7 mouse cellular contexts compared by ENCODE assay signal in genomic region chrX:48694460-48694859, GRCm38 (mm10). TPM values are rescaled to one million over a fixed set of nuclear protein-coding genes. Genes with fewer than 3 reads are reported as not detected.
DNase-seq lines count a peak whose midpoint lies in the region; ATAC-seq and TF ChIP-seq lines count a peak whose summit lies in the region.

No protein-coding gene starts in this region.

- DNase-seq in lung, adult 18-20 months = no peak
- DNase-seq in limb, embryonic 10.5 days (ENCODE audit: low spot score) = no peak
- DNase-seq in thymus, postnatal 36 days = no peak
- no peak for DNase-seq in gastrocnemius, adult 18-20 months (ENCODE audit: low spot score)

- no peak for TF ChIP-seq CTCF in embryonic fibroblast, embryonic 13.5 days (IDR thresholded peaks at IDR 0.05; ENCODE audit: borderline replicate concordance, insufficient read depth, low read length)

- 19% methylated on average over 6 of the region's 6 CpGs for WGBS in lung, embryonic 15.5 days
- 9% methylated on average over 6 of the region's 6 CpGs for WGBS in limb, embryonic 10.5 days
- 20% methylated on average over 6 of the region's 6 CpGs for WGBS in neural tube, embryonic 13.5 days

- no peaks in the 10 kb centered on the region for H3K4me1 ChIP-seq in lung, embryonic 15.5 days
- 0 out of 2 replicates have a peak, but pooled peaks cover 4% of the 10 kb centered on the region for H3K4me1 ChIP-seq in embryonic fibroblast, embryonic 13.5 days (ENCODE audit: control insufficient read depth, insufficient read depth, low read length)
- 0 out of 2 replicates have a peak, but pooled peaks cover 3% of the 10 kb centered on the region for H3K4me1 ChIP-seq in limb, embryonic 10.5 days
- H3K4me1 ChIP-seq in neural tube, embryonic 13.5 days (replicated peaks) = peaks cover 11% of the 10 kb centered on the region

- H3K27ac ChIP-seq in lung, embryonic 15.5 days = no peak overlapping the region
- no peak overlapping the region for H3K27ac ChIP-seq in embryonic fibroblast, embryonic 13.5 days (ENCODE audit: insufficient read depth, low read length)
- peak overlapping the region; percentile 79; the same call in 1 of the 2 replicates for H3K27ac ChIP-seq in limb, embryonic 10.5 days
- H3K27ac ChIP-seq in neural tube, embryonic 13.5 days (replicated peaks) = no peak overlapping the region

- TF ChIP-seq POLR2A in embryonic fibroblast, embryonic 13.5 days (IDR thresholded peaks at IDR 0.05; ENCODE audit: low read depth, low read length) = peak; percentile 43; the same call in 1 of the 2 replicates

- H3K36me3 ChIP-seq in lung, embryonic 15.5 days = no peaks in the 10 kb centered on the region
- peaks cover 12% of the 10 kb centered on the region for H3K36me3 ChIP-seq in limb, embryonic 10.5 days
- H3K36me3 ChIP-seq in neural tube, embryonic 13.5 days = peaks cover 7% of the 10 kb centered on the region

- peak; percentile 68; the same call in 1 of the 2 replicates for ATAC-seq in lung, embryonic 15.5 days (ENCODE audit: borderline replicate concordance, extremely low read depth, low FRiP score, low TSS enrichment)
- peak; percentile 92 for ATAC-seq in neural tube, embryonic 13.5 days (ENCODE audit: low read depth)

- peak overlapping the region; percentile 61 for H3K4me3 ChIP-seq in lung, embryonic 15.5 days
- H3K4me3 ChIP-seq in embryonic fibroblast, embryonic 13.5 days (ENCODE audit: insufficient read depth, low read length) = peak overlapping the region; percentile 17
- H3K4me3 ChIP-seq in limb, embryonic 10.5 days = peak overlapping the region; percentile 68
- peak overlapping the region; percentile 59 for H3K4me3 ChIP-seq in neural tube, embryonic 13.5 days

- H3K9me3 ChIP-seq in lung, embryonic 15.5 days = no peaks in the 10 kb centered on the region
- H3K9me3 ChIP-seq in limb, embryonic 10.5 days (replicated peaks) = no peaks in the 10 kb centered on the region
- no peaks in the 10 kb centered on the region for H3K9me3 ChIP-seq in neural tube, embryonic 13.5 days

- no peaks in the 10 kb centered on the region for H3K27me3 ChIP-seq in lung, embryonic 15.5 days
- H3K27me3 ChIP-seq in limb, embryonic 10.5 days (ENCODE audit: low read depth, poor library complexity, severe bottlenecking) = no peaks in the 10 kb centered on the region
- no peaks in the 10 kb centered on the region for H3K27me3 ChIP-seq in neural tube, embryonic 13.5 days

- no peak overlapping the region for H3K9ac ChIP-seq in lung, embryonic 15.5 days
- 0 out of 2 replicates have a peak overlapping the region, but pooled peaks have one; percentile 2 for H3K9ac ChIP-seq in neural tube, embryonic 13.5 days

- peak overlapping the region; percentile 56 for H3K4me2 ChIP-seq in lung, embryonic 15.5 days
- H3K4me2 ChIP-seq in neural tube, embryonic 13.5 days = peak overlapping the region; percentile 54

RNA-seq across cellular contexts. Expression of gene Rbmx2, which starts 0.3 kb away (rescaled TPM):
- 20.7 and 22.4 TPM in 2 replicates for polyA plus RNA-seq in lung, embryonic 15.5 days (2015; fragmentation: Nextera tagmentation; extraction: Ambion mirVana)
- 7.5 and 9.1 TPM in 2 replicates for polyA plus RNA-seq in embryonic fibroblast, embryonic 13.5 days (2011; ENCODE audit: insufficient read length, low read depth, missing spikeins)
- polyA plus RNA-seq in limb, embryonic 10.5 days (2016; fragmentation: Nextera tagmentation; extraction: Ambion mirVana) = 23.6 and 30.7 TPM in 2 replicates
- polyA plus RNA-seq in neural tube, embryonic 13.5 days (2015; fragmentation: Nextera tagmentation; extraction: Ambion mirVana) = 13.9 and 25.9 TPM in 2 replicates
- total RNA-seq in gastrocnemius, adult 18-20 months (2021) = 1 to 10 TPM; 1.7 to 2.0 TPM

RNA-seq across cellular contexts. Expression of gene Gpr119, which starts 20.2 kb away (rescaled TPM):
- polyA plus RNA-seq in lung, embryonic 15.5 days (2015; fragmentation: Nextera tagmentation; extraction: Ambion mirVana) = not detected in 2 replicates
- polyA plus RNA-seq in embryonic fibroblast, embryonic 13.5 days (2011; ENCODE audit: insufficient read length, low read depth, missing spikeins) = not detected in 2 replicates
- not detected in 2 replicates for polyA plus RNA-seq in limb, embryonic 10.5 days (2016; fragmentation: Nextera tagmentation; extraction: Ambion mirVana)
- 0.12 and 0.29 TPM in 2 replicates for polyA plus RNA-seq in neural tube, embryonic 13.5 days (2015; fragmentation: Nextera tagmentation; extraction: Ambion mirVana)
- total RNA-seq in gastrocnemius, adult 18-20 months (2021) = not detected

Comparison
In these comparisons a context has a peak if more than half of its experiments do, and no peak if none do; other contexts are left out.
1. H3K4me3 ChIP-seq: peak in every context shown above with its lines; median percentile 68 in limb, embryonic 10.5 days; 61 in lung, embryonic 15.5 days; 59 in neural tube, embryonic 13.5 days; 17 in embryonic fibroblast, embryonic 13.5 days.